Mouse (Mus musculus) adrenal gland, postnatal 36 days (tissue): ENCODE data around the gene Ctss. TPM values are rescaled to one million over a fixed set of nuclear protein-coding genes. Genes with fewer than 3 reads are reported as not detected.
"Not testable (repeated sequence)": the region's sequence is repeated elsewhere in the genome, so short reads cannot be mapped to it uniquely, and the experiment has no call there.

Experiments
- DNase-seq, 2 experiments: peaks; one replicate each; pipeline ENCODE4 v3.0.0; 2021; ENCODE audit warnings: mixed read lengths in 1 of 2
- total RNA-seq, 2 experiments: library from RNA; stranded (reverse); gene quantifications; 2 replicates each; pipeline ENCODE4 v1.2.3; 2021

Gene Ctss
- total RNA-seq, 2 experiments from 2014 or later, result 35.2 to 65.5 TPM

GRCm38 (mm10) chr3:95533364-95533763 is 6.8 kb downstream of the Ctss start:
- no peak for DNase-seq

GRCm38 (mm10) chr3:95534927-95535326 is 8.3 kb downstream of the Ctss start:
- no peak for DNase-seq

GRCm38 (mm10) chr3:95538936-95539335 is 12.3 kb downstream of the Ctss start:
- DNase-seq, result no peak

- DNase-seq, result no peak
These were observed 13.3 kb downstream of the Ctss start for GRCm38 (mm10) chr3:95539837-95540236.

- not testable (repeated sequence) for DNase-seq
These were observed 14.6 kb downstream of the Ctss start for GRCm38 (mm10) chr3:95541186-95541585.

- no peak for DNase-seq
These were observed 15.6 kb downstream of the Ctss start for GRCm38 (mm10) chr3:95542171-95542570.

GRCm38 (mm10) chr3:95542981-95543380 is 16.4 kb downstream of the Ctss start:
- no peak for DNase-seq

GRCm38 (mm10) chr3:95550176-95550575 is 23.6 kb downstream of the Ctss start:
- DNase-seq, result no peak

- peak; percentile 31 to 48 for DNase-seq
These were observed 27.4 kb downstream of the Ctss start for GRCm38 (mm10) chr3:95553986-95554385.

GRCm38 (mm10) chr3:95559437-95559836 is 32.9 kb downstream of the Ctss start, which contains the start of gene Hormad1:
Gene Hormad1 (plus strand): TSS chr3:95559677.
- DNase-seq, result no peak

- no peak for DNase-seq
These were observed 34.2 kb downstream of the Ctss start for GRCm38 (mm10) chr3:95560738-95561137.

- no peak for DNase-seq
These were observed 35.2 kb downstream of the Ctss start for GRCm38 (mm10) chr3:95561826-95562225.

- DNase-seq, result no peak
These were observed 43.0 kb downstream of the Ctss start for GRCm38 (mm10) chr3:95569585-95569984.

GRCm38 (mm10) chr3:95587754-95588603 is 61.4 kb downstream of the Ctss start:
- no peak for DNase-seq

GRCm38 (mm10) chr3:95588604-95589086 is 62.1 kb downstream of the Ctss start, which contains the start of gene Golph3l:
Gene Golph3l (plus strand): TSS chr3:95588934.
- peak; percentile 94 to 95 for DNase-seq

GRCm38 (mm10) chr3:95598734-95599133 is 72.1 kb downstream of the Ctss start:
- DNase-seq, result no peak

GRCm38 (mm10) chr3:95601287-95601686 is 74.7 kb downstream of the Ctss start:
- DNase-seq, result no peak

Other genes starting within 250 kb of the Ctss start
- 100 to 1,000 TPM; 120 to 147 TPM for gene Mindy1, start 245.4 kb upstream of the Ctss start, total RNA-seq
- 10 to 100 TPM; 25.1 to 33.3 TPM for gene Prune1, start 244.7 kb upstream of the Ctss start, total RNA-seq
- 1 to 10 TPM; 1.1 to 3.3 TPM for gene Anxa9, start 219.6 kb upstream of the Ctss start, total RNA-seq
- gene Cers2, start 212.0 kb upstream of the Ctss start, total RNA-seq, result 100 to 1,000 TPM; 239 to 254 TPM
- gene Setdb1, start 169.6 kb upstream of the Ctss start, total RNA-seq, result 10 to 100 TPM; 25.9 to 29.7 TPM
- gene 4930558C23Rik, start 123.9 kb upstream of the Ctss start, total RNA-seq, result not detected
- 10 to 100 TPM; 63.5 to 68.0 TPM for gene Arnt, start 92.4 kb upstream of the Ctss start, total RNA-seq
- gene Ctsk, start 27.5 kb upstream of the Ctss start, total RNA-seq, result 1 to 10 TPM; 7.2 to 9.0 TPM
- gene Hormad1, start 32.9 kb downstream of the Ctss start, total RNA-seq, result not detected
- 10 to 100 TPM; 40.6 to 53.7 TPM for gene Golph3l, start 62.1 kb downstream of the Ctss start, total RNA-seq
- 100 to 1,000 TPM in 1 of 2 experiments, 10 to 100 TPM in 1; 83.6 to 107 TPM for gene Ensa, start 98.2 kb downstream of the Ctss start, total RNA-seq
- 100 to 1,000 TPM; 199 to 227 TPM for gene Mcl1, start 132.0 kb downstream of the Ctss start, total RNA-seq
- 10 to 100 TPM in 1 of 2 experiments, 1 to 10 TPM in 1; 6.5 to 11.1 TPM for gene Adamtsl4, start 161.1 kb downstream of the Ctss start, total RNA-seq
- gene Ecm1, start 212.8 kb downstream of the Ctss start, total RNA-seq, result 100 to 1,000 TPM; 428 to 676 TPM
- gene Tars2, start 233.4 kb downstream of the Ctss start, total RNA-seq, result 10 to 100 TPM; 49.3 to 54.1 TPM